Mouse (Mus musculus) frontal cortex, postnatal 14 days (tissue): ENCODE data around the gene Ndufv1.
A peak's percentile ranks its signal among the peaks of the same experiment; 100 is the strongest.

ENCODE experiments used
- DNase-seq, 2 experiments: peaks; one replicate each; pipeline ENCODE4 v3.0.0; 2022; ENCODE audit warnings: low spot score in 2 of 2

Ndufv1 gene

DNA sequence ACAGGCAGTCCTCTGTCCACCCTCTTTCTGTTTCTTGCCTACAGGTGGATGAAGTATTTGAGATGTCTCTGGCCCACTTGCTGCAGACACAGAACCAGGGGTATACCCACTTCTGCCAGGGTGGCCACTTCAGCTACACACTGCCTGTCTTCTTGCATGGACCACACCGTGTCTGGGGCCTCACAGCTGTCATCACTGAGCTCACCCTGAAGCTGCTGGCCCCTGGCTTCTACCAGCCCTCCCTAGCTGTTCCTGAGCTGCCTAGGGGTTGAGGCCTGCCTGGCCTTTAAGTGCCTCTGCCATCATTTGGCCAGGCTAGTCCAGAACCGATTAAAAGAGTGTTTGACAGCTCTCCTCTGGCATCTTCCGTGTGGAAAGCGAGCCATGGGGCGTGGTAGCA, 10.9 kb downstream of the Ndufv1 start:
- no peak for DNase-seq

DNA sequence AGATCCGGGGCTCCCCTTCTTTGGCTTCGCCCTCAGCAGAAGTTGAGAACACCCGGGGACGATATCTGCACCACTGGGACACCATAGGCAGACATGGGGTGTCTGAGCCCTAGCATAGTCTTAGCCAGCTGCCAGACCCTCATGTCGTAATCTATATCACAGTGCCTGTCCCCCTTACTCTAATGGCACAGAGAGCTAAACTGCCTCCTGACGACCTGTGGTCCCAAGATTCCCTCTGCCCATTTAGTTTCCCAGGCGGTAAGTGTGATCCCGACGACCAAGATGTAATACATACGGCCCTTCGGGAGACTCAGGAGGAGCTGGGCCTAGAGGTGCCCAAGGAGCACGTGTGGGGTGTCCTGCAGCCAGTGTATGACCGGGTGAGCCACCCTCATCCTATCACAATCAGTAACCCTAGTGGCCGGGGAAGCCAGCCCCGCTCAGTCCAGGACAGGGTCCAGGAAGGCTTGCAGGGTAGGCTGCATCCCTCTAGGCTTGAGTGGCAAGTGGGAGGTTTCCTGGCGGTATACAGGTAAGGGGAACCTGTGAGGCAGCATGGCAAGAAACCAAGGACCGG, 11.6 kb downstream of the Ndufv1 start:
- no peak for DNase-seq

DNA sequence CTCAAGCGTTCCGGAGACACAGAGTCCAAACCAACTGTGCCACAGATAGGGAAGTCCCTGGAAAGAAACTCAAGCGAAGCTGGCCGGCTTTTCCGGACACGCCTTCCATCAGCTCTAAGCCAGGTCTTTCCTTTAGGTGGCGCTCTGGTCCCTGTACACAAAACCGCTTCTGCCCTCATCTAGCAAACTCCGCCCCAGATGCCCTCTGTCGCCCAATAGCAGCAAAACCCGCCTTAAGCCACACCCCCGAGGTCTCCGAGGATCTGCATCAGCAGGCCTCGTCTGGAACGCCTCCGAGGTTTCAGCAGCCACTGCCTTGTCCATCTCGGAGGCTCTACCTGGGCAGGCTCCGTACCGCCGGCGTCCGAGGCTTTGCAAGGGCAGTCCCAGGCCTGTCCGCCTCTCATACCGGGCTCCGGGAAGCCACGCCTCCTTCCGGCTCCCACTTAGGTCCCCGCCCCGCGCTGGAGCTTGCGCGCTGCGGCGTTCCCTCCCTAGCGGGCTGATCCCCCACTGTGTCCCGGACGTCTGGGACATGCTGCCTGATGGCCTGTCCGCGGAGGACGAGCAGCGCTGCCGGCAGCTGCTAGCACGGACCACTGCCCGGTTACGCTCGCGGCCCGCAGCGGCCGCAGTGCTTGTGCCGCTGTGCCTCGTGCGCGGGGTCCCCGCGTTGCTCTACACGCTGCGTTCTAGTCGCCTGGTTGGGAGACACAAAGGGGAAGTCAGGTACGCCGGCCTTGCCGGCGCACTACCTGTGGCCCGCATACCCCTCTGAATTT, 12.3 kb downstream of the Ndufv1 start, which contains the start of the genes Nudt8 and Gm49405:
Gene Nudt8 (plus strand): TSS at position 462 of the 782 bp plus-strand sequence.
Gene Gm49405 (plus strand): TSS at position 508 of the 782 bp plus-strand sequence.
- DNase-seq = peak; percentile 93 to 95

DNA sequence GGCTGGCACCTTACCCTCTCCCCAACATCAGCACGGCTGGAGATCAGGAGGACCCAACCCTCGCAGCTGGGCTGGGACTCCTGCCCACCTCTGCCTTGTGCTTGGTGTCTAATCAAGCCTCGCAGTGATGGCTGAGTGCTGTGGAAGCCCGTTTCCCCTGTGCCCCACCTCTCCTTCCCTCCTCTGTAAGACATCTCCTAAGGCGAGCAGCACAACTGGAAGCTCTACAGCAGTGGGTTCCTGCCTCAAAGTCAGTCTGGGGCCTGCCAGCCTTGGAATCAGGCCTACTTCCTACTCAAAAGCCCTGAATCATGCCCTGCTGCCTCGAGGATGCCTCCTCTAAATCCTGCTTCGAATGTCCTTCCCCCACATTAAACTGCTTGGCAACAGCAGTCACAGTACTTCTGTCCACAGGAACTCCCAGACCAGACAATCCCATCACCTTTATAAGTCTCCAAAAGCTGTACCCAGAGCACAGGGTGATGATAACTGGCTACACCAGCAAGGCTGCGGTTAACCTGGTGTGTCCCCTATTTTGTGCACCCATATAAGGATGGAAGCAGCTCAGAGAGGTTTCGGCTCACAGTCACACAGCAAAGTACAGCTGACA, 13.4 kb downstream of the Ndufv1 start:
- DNase-seq = no peak

DNA sequence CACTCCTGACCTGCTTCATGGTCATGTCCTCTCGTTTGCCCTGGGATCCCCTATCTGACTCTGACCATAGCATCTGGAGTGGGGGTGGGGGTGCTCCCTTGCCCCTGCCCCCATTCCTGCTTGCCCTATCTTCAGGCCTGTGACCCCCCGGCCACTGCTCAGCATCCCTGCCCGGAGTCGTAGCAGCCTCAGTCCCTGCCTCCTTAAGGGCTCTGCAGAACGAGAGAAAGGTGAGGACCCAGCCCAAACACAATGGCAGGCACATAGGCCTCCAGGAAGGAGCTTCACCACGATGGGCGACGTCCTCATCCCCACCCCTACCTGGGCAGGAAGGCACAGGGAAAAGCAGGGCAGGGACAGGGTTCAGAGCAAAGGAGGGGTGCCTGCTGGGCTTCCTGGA, 14.3 kb downstream of the Ndufv1 start:
- DNase-seq = no peak

DNA sequence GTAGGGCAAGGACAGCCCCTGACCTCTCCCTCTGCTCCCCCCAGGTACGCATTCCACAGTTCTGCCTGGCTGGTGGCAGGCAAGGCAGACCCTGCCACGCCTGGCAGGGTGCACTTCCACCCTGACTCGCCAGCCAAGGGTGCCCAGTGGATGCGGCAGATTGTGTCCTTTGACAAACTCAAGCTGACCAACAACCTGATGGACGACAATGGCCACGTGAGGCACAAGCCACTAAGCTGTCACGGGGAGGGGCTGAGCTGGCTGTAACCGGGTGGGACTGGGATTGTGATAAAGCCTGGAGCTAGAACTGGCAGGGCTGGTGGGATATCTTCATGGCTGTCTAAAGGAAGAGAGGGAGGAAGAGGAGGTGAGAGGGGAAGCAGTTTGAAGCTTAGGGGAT, 15.4 kb downstream of the Ndufv1 start:
- no peak for DNase-seq

DNA sequence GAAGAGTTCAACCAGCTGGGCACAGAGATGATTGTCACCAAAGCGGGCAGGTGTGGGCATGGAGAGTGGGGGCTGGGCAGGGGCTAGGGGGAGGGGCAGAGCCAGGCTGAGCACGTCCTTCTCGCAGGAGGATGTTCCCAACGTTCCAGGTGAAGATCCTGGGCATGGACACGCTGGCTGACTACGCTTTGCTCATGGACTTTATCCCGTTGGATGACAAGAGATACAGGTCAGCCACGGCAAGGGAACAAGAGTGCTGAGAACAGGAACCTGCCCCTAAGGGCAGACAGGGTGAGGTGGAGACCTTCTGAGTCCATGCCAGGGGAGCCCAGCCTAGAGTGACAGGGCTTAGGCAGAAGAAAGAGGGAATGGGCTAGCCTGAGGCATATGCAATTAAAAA, 15.9 kb downstream of the Ndufv1 start:
- no peak for DNase-seq

DNA sequence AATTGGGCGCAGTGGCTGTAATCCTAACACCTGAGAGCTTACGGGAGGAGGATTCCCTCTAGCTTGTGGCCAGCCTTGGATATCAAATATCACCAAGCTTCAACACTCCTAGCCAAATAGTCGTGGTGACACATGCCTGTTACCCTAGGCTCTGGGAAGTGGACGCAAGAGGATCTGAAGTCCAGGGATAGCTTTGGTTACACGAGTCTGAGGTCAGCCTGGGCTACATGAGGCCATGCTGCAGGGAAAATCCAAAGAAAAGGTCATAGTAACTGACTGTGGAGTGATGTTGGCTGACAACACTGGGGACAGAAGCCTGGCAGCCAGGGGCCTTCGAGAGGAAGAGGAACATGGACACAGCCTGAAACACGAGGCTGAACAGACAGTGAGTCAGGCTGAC, 16.5 kb downstream of the Ndufv1 start:
- DNase-seq = no peak

DNA sequence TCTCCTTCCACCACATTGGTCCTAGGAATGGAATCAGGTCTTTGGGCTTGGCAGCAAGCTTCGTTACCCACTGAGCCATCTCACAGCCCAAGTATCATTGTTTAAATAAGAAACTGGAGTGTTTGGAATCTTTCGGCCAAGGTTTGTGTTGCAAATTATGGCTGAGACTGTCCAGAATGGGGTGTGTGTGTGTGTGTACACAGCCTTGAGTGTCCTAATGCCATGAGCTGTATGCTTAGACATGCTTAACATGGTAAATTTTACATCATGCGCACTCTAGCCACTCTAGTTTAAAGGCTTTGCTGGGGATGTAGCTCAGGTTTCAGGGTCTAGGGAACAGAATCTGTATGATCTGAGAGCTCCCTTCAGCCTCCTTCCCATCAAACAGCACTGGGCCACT, 17.1 kb downstream of the Ndufv1 start:
- DNase-seq = no peak

DNA sequence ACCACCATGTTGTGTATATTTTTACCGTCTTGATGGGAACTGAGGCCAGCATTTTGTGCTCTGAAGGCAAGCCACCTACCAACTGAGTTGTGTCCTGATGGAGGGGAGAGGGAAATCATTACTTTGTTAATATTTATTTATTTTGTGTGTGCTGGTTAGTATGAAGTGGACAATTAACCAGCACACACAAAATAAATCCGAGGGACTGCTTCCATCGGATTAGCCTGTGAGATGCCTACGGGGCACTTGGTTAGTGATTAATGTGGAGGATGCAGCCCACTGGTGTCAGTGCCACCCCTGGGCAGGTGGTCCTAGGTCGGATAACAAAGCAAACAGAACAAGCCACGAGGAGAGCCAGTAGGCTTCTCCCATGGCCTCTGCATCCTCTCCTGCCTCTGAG, 17.7 kb downstream of the Ndufv1 start:
- no peak for DNase-seq

DNA sequence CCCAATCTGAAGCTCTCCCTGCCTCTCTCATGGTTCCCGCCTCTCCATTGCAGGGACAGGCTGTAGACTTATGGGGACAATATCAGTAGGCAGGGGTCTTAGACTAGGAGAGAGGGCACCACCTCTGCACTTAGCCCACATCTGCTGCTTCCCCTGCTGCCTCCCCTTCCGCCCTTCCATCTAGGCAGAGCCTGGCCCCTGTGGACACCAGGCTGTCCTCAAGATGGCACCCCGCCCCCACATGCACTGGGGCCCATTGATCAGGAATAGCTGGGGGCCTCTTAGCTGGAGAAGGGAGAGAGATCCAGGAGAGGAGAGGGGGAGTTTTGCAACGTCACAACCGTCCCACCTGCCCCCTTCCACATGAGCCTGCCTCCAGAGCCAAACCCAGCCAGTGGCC, 20.2 kb downstream of the Ndufv1 start, which contains the start of gene Tbx10:
Gene Tbx10 (plus strand): TSS at position 337 of the 400 bp plus-strand sequence.
- DNase-seq = no peak

DNA sequence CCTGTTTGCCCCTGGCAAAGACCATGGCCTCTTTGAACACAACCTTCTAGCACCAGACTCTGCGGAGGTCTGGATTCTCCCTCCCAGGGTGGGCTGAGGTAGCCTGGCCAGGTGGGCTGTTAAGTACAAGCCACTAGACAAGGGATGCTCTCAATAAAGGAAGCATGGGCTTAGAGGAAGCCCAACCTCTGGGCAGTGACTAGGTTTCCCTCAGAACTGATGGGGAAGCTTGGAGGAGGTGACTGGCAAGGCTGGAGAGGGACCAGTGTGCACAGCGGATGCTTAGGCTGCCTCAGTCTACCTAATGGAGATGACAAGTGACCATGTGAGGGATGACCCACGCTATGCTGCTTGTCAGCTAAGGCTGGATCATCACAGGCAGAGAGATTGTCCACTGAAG, 20.6 kb downstream of the Ndufv1 start:
- no peak for DNase-seq

DNA sequence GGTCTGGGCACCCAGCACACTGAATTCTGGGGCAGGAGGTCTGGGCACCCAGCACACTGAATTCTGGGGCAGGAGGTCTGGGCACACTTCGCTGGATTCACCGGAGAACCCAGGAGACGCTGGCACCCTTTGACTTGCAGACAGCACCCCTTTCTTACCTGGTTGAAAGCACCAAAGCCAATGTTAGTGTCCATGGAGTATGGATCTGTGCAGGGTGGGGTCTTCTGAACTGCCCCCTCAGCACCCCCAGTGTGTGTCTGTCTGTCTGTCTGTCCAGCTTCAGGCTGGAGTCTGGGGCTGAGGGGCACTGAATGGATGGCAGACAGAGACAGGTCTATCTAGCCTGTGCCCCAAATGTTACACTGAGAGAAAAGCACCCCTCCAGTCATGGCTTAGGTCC, 21.0 kb downstream of the Ndufv1 start:
- DNase-seq = no peak

DNA sequence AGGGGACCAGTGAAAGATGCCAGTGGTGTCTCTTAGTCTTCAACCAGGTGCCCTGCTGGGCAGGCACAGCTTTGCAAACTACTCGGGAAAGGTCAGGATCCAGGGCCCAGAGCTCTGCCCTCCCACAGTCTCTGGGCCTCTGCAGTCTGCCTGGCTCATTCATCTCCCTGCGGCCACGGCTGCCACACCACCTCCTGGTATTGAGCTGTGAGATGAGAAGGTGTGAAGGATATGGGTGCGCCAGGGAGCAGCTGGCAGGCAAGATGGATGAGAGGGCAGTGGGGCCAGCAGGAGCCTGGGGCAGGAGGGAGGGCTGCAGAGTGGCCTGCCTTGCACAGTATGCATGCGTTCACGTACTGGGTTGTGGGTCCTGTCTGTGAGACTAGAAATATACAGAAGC, 21.8 kb downstream of the Ndufv1 start:
- DNase-seq = no peak

DNA sequence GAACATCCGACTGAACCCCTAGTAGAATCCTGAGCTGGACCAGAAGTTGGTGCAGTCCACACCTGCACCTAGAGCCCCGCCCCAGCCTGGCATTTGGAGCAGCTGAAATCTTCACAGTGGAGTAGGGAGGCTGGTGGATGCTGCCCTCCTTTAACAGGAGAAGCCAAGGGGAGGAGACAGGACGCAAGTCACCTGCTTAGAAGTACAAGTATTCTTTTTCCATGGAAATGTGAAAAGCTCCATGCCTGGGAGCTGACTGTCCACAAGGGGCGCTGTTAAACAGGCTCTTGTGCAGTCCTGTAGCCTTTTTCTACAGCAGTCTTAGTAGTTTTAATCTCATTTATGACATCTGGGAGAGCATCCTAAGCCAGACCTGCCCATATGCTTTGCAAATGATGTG, 23.9 kb downstream of the Ndufv1 start:
- no peak for DNase-seq

DNA sequence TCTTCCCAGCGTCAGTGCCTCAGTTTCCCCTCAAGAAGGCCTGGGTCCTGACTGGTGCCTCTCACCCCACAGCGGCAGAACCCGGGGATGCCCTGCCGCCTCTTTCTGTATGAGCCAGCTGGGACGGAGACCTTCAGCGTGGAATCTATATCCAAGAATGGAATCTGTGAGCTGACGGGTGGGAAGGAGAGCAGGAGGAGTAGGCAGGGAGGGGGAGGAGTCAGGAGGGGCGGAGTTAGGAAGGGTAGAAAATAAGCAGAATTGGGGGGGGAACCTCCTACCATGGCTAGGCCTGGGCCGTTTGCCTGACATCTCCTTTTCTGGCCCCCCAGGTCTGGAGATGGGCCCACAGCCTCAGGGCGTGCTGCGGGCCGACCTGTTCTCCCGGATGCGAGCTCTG, 24.5 kb downstream of the Ndufv1 start:
- no peak for DNase-seq

DNA sequence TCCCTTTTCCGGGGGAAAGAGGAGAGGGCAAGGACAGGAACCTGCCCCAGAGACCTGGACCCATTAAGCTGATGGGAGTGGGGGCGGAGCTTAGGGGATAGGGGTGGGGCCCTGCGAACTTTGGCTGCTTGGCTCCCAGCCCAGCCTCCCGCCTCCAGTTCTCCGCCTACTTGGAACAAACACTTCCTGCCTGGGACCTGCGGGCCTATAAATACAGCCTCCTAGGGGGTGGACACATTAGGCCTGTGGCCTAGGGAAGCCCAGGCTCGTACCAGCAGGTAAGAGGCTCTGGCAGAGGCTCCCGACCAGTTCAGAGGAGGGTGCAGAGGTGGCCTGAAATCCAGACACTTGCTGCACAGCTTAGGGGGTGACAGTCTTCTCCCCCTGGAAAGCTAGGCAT, 26.3 kb downstream of the Ndufv1 start, which contains the start of gene Acy3:
Gene Acy3 (plus strand): TSS at position 237 of the 400 bp plus-strand sequence.
- peak in 1 of 2 experiments; percentile 34 for DNase-seq

DNA sequence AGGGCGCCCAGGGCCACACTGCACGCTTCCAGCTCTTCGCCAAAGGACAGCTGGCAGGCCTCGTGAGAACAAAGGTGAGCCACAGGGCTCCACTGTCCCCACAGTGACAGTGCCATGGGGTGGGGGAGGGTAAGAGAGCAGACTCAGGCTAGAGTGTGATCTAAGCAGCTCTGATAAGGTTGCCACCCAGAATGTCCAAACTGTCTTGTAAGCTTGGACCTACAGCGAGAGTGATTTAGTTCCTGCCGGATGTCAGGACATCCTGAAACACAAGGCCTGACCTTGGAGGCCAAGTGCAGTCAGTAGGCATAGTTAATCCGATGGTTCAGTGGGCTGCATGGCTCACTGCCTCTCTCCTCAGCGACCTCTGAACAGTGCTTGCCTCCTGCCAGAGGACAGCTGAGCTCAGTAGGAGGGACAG, 27.3 kb downstream of the Ndufv1 start:
- DNase-seq = no peak

DNA sequence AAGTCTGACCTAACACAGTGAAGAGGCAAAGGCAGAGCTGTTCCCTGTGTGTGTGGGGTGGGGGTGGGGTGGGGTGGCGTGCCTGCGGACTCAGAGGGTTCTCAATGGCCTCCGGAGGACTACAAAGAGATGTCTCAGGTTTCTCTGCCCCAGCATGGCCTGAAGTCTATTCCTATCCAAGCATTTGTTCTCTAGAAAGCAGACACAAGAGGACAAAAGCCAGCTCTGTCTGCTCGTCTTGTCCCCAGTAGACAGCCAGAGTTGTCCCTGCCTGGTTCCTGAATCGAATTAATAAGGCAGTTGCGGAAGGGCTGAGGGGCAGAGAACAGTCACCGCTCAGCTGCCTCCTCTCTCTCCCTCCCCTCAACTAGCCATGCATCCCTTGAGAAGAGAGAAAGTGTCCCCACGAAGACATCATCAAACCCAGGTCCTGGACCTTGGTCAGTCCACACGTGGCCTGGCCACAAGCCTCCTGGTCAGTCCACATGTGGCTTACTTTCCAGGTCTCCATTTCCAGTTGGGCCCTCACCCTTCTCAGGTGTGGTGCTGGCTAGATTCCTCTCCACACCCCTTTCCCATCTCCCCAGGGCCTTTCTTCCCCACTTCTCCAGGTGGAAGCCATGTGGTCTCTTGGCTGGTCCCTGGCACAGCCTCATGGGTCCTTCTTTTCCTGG, 28.9 kb downstream of the Ndufv1 start:
- no peak for DNase-seq

DNA sequence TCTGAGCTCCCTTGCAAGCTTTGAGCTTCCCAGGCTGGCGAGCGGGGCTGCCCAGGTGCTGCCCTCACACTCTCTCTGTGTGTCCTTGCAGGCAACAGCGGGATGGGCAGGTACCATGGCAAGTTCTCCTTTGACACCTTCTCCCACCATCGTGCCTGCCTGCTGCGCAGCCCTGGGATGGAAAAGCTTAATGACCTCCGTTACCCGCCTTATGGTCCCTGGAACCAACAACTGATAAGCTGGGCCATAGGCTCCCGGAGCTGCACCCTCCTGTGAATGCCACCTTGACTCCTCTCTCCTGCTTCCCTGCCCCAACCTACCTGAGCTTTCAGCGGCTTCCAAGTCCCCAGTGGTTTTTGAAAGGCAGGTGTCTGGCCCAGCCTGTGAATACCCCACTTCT, 31.7 kb downstream of the Ndufv1 start:
- DNase-seq = no peak

DNA sequence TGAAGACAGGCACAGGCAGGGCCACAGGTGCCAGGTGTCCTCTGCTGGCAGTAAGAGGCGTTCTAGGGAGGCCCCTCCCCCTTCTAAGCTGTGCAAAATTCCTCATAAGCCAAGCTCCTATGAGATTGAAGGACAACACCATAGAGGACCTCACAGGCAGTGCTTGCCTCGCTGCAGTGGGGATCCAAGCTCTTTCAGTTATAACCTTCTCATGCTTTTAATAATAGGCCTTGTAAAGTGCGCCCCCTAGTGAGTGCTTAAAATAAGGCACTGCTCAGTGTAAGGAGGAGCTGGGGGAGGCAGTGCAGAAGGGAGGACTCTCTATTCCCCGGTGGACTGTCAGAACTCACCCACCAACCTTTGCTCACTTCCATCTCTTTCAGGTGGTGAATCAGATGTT, 32.3 kb downstream of the Ndufv1 start:
- peak in 1 of 2 experiments; percentile 74 for DNase-seq

DNA sequence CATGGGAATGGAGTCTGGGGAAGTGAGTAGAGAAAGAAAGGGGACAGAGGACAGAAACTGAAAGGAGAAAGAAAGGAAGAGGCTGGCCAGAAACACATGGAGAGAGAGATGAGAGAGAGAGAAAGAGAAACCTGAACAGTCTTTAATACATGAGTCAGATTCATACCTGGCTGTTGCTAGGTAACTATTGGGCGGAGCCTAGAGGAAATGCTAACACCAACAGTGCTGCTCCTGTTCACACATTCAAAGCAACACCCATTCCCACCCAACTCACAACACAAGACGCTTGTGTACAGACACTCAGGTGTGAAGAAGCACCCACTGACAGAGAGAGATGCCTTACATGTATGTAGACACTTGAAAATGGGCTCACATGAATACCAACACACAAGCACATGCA, 36.7 kb downstream of the Ndufv1 start:
- no peak for DNase-seq
